Mouse (Mus musculus) cortical plate, adult 2 months (tissue): ENCODE results near the gene Tex52. TPM values are rescaled to one million over a fixed set of nuclear protein-coding genes. Genes with fewer than 3 reads are reported as not detected.

Experiments used
- H3K27ac ChIP-seq: fragments of 200-500 bp; 2 replicates; pipeline ENCODE4 v1.5.1; 2012; ENCODE audit warnings: low read length, control low read depth, inconsistent platforms; ENCODE audit not compliant: insufficient read depth
- H3K4me1 ChIP-seq: fragments of 200-500 bp; 2 replicates; pipeline ENCODE4 v1.6.1; 2011; ENCODE audit warnings: low read length; ENCODE audit not compliant: control insufficient read depth, insufficient read depth
- H3K4me3 ChIP-seq: fragments of 200-500 bp; 2 replicates; pipeline ENCODE4 v1.5.1; 2011; ENCODE audit warnings: mild to moderate bottlenecking, low read length, control low read depth; ENCODE audit not compliant: insufficient read depth
- CTCF ChIP-seq: fragments of 200-500 bp; IDR thresholded peaks from 2 replicates; pipeline ENCODE4 v1.5.1; 2011; ENCODE audit warnings: mild to moderate bottlenecking, control low read depth, low read length; ENCODE audit not compliant: insufficient read depth; ENCODE audit errors: extremely low read depth
- POLR2A ChIP-seq: fragments of 200-500 bp; IDR thresholded peaks from 2 replicates; pipeline ENCODE4 v1.6.1; 2011; ENCODE audit warnings: mild to moderate bottlenecking, low read length, control low read depth; ENCODE audit not compliant: insufficient read depth; ENCODE audit errors: extremely low read depth
- polyA plus RNA-seq: library from polyadenylated mRNA; depleted of rRNA; stranded (reverse); fragments of >200 nt; gene quantifications from 2 replicates; pipeline ENCODE4 v1.2.3, GENCODE M21; 2012

Gene Tex52
- polyA plus RNA-seq, 1 experiment, result 4.3 TPM

DNA sequence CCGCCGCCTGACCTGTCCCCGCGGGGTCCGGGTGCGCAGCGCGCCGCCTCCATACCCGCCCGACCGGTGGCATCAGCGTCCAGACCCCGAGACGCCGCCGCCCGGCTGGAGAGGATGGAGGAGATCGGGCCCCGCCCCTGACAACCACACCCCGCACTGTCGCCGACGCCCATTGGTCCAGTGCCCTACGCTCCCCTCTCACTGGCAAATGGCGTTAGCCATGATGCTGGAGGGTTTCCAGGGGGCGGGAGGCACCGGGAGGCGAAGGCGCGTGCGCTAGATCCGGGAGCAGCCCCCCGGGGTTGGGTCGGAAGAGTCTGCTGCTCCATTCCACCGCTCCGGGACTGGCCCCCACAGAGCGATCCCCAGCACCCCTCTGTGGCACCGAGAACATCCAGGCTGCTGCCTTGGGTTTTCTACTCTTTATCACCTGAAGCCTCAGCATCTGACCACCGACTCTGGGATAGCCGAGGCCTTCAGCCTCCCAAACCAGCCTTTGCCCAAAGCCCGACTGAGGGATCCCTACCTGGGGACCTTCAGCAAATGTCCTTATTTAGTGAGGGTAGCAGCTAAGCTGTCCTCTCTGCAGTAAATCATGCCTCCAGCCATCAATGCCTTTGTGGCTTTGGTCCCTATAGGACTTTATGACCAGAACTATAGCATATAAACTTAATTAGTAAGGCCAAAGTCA, 19.4 kb upstream of the Tex52 start, which contains the start of gene Tulp3:
Gene Tulp3 (minus strand): TSS at position 126 of the 691 bp plus-strand sequence.
- peak within 1 kb of the TSS; percentile 76 for H3K4me3 ChIP-seq
- TF ChIP-seq POLR2A (peak; percentile 81; the same call in 1 of the 2 replicates), CTCF (no peak)
- no peaks in the 10 kb centered on the region for H3K4me1 ChIP-seq
- no peak within 1 kb of the TSS for H3K27ac ChIP-seq

DNA sequence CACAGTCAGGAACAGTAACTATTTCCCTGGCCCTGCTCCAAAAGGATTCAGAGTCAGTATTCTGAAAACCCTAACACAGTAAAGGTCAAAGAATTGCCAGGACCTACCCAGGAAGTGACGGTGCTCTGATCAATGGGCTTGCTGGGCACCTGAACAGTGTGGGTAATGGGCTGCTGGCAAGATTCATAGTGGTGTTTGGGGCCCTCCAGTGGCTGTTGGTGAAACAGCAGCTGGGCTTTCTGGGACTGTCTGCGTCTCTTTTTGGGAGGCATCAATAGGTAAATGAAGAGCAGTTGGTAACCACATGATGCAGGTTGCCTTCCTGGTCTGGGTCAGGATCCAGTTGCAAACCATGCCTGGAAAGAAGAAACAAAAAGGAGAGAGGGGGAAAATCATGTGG, 16.3 kb upstream of the Tex52 start:
- H3K27ac ChIP-seq, result no peak overlapping the region
- no peaks in the 10 kb centered on the region for H3K4me1 ChIP-seq
- TF ChIP-seq POLR2A, result no peak
- TF ChIP-seq CTCF, result peak; percentile 82
- H3K4me3 ChIP-seq, result no peak overlapping the region

DNA sequence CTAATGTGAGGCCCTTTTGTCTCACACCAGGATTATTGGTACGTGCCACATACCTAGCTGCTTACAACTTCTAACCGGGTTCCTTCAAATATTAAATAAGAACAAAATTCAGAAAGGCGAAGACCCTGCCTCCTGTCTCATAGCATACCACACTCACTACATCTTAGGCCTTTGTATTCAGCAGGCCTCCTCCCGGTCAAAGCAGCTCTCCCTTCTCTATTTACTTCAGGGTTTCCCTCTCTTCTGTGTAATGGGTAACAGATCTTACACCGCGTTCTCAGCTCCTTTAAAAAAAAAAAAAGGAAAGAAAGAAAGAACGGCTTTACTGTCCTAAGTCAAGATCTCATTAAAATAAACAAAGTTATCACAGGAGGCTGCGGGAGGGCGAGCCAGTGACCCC, 13.4 kb upstream of the Tex52 start:
- peak overlapping the region; percentile 53 for H3K4me3 ChIP-seq
- no peak for TF ChIP-seq CTCF
- no peak for TF ChIP-seq POLR2A
- H3K27ac ChIP-seq, result no peak overlapping the region
- H3K4me1 ChIP-seq, result no peaks in the 10 kb centered on the region

DNA sequence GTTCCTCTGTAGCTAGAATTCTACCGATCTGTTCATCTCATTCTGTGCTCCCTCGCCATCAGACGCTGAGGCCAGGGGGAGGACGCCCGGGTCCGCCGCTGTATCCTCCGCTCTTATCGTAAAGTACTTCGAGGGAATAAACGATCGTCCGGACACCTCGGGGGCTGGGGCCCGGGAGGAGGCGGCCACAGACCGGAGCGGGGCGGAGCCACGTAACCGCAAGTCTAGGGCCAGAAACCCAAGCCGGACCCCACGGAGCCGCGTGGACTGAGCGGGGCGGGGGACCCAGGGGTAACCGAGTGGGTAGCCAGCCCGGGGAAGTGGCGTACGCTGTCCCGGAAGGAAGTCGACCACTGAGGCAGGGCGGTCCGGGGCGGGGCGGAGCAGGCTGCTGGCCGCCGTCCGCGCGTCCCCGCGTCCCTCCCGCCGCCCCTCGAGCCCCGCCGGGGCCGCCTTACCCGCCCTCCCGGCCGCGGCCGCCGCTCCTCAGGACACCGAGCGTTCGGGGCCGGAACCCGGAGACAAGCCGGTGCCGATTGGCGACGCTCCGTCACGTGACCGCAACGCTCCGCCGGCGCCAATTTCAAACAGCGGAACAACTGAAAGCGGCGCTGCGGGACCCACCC, 12.8 kb upstream of the Tex52 start, which contains the start of the genes Rhno1 and Foxm1:
Gene Rhno1 (minus strand): TSS at position 531 of the 626 bp plus-strand sequence.
Gene Foxm1 (plus strand): TSS at position 587 of the 626 bp plus-strand sequence.
- TF ChIP-seq POLR2A (no peak), CTCF (no peak)
- no peaks in the 10 kb centered on the region for H3K4me1 ChIP-seq
- no peak within 1 kb of the TSS for H3K27ac ChIP-seq
- H3K4me3 ChIP-seq, result peak within 1 kb of the TSS; percentile 53

DNA sequence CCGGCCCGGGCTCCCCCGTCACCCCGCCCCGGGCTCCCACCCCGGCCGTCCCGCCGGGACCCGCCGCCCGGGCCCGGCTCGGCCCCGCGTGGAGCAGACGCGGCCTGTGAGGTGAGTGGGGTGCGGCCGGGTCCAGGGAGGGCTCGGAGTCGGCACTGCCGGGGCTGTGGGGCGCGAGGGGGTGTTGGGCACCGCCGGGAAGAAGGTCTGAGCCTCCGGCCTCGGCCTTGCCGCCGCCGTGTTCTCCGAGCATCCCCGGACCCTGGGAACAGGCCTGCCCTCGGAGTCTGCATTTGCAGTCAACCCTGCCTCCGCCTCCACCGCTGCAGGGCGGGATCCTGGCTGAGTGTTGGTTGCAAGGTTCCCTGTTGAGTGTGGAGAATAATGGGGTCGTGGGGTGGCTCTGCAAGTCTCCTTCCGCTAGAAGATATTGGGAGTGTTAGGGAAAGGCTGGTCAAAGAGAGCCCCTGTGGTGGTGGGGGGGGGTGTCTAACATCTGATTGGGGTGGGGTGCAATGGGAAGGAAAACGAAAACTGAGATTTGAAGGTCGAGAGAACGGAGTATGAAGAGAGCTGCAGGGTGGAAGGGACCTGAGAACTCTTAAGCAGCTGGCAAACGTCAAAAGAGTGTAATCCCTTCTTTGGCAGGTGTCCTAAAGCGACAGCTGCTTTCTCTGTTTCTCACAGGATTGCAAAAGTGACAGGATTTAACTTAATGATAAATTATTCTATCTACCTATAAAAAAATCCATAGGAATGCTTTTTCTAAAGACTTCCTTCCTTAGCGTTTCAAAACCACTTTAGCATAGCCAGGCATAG, 12.0 kb upstream of the Tex52 start:
- Histone ChIP-seq H3K4me1 (no peaks in the 10 kb centered on the region), H3K4me3 (peak overlapping the region; percentile 53; the same call in 1 of the 2 replicates), H3K27ac (no peak overlapping the region)
- TF ChIP-seq CTCF (no peak), POLR2A (no peak)

DNA sequence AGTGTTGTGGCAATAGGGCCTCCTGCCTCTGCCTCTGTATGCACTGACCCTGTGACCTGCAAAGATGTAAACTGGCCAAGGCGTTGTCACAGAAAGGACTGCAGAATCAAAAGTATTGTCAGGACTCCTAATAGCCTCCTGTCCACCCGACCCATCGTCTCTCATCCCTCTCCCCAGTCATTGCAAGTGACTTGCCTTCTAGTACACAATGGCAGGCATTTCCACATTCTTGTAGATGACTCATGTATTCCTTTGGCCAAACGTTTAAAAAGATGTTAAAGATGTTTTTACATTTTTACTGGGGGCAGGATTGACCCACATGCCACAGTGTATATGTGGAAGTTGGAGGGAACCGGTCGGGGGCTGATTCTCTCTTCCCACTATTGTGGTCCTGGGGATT, 10.5 kb upstream of the Tex52 start:
- Histone ChIP-seq H3K4me1 (no peaks in the 10 kb centered on the region), H3K27ac (no peak overlapping the region), H3K4me3 (no peak overlapping the region)
- TF ChIP-seq POLR2A, result no peak
- no peak for TF ChIP-seq CTCF

DNA sequence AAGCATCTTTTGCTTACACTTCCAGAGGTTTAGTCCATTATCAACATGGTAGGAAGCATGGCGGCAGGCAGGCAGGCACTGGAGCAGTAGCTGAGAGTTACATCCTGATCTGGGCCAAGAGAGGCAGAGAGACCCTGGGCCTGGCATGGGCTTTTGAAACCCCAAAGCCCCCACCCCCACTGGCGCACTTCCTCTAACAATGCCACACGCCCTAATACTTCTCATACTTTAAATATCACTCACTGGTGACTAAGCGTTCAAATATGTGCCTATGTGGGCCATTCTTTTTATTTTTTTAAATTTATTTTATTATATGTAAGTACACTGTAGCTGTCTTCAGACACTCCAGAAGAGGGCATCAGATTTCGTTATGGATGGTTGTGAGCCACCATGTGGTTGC, 8.8 kb upstream of the Tex52 start:
- H3K27ac ChIP-seq, result no peak overlapping the region
- TF ChIP-seq POLR2A (no peak), CTCF (no peak)
- H3K4me1 ChIP-seq, result no peaks in the 10 kb centered on the region
- H3K4me3 ChIP-seq, result no peak overlapping the region

DNA sequence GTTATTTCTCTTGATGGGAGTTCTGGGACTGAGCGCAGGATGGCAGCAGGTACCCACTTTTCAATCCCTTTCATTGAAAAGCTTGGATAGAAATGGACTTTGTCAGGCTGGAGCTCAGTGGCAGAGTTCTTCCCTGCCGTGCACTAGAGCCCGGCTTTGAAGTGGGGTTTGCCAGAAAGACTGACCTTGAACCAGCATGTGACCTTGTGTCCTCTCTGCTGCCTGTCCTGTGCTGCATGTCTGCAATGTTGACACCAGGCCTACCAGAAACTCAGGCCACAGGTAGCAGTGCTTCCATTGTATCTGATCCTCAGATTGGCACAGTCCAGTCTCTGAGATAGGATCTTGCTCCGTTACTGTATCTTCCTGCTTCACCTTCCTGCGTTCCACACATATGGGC, 5.2 kb upstream of the Tex52 start:
- H3K27ac ChIP-seq, result no peak overlapping the region
- TF ChIP-seq CTCF (no peak), POLR2A (no peak)
- peaks cover 2% of the 10 kb centered on the region; the same call in 1 of the 2 replicates for H3K4me1 ChIP-seq
- no peak overlapping the region for H3K4me3 ChIP-seq

DNA sequence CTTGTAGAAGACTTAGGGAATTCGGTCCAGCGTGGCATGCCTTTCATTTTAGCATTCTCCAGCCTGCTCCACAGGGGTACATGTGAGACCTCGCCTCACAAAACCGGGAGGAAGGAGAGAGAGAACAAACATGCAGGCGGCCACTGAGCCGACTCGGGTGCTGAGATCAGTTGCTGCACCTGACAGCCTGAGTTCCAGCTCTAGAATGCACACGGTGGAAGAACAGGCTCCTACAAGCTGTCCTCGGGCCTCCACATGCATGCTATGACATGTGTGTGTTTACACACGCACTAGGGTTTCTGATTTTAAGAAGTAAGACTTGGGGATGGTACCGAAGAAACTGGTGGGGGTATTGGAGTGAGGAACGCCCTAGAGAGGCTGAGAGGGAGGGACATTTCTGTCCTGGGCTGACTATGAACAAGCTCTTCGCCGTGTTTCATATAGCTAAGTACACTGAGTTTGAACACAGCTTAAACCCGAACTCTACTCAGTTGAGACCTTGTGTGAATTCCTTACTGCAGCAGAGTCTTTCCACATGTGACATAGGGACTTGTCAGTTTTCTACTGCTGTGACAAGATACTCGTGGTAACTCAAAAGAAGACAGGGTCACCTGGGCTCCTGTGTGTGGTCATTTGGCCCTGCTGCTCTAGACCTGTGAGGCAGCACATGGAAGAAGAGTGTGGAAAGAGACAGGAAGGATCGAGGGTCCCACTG, 1.3 kb downstream of the Tex52 start:
- Histone ChIP-seq H3K4me3 (no peak overlapping the region), H3K4me1 (peaks cover 3% of the 10 kb centered on the region; the same call in 1 of the 2 replicates), H3K27ac (no peak overlapping the region)
- TF ChIP-seq CTCF, result no peak
